Mouse (Mus musculus) cerebellum, adult 2 months (tissue): Measurements from ENCODE around the gene Cenpm.

ENCODE experiments used
- CTCF ChIP-seq: fragments of 200-500 bp; IDR thresholded peaks from 2 replicates; pipeline ENCODE4 v1.5.1; 2011; ENCODE audit warnings: low read depth, mild to moderate bottlenecking, control low read depth, low read length, moderate library complexity, borderline replicate concordance; ENCODE audit not compliant: insufficient read depth
- POLR2A ChIP-seq: fragments of 200-500 bp; IDR thresholded peaks from 2 replicates; pipeline ENCODE4 v1.6.1; 2011; ENCODE audit warnings: low read length, control low read depth, borderline replicate concordance; ENCODE audit not compliant: insufficient read depth

GRCm38 (mm10) chr15:82218778-82219666 is 25.5 kb downstream of the Cenpm start:
- no peak for TF ChIP-seq CTCF
- no peak for TF ChIP-seq POLR2A
